18 mouse cellular contexts compared by ENCODE assay signal in genomic region chr6:139907138-139907537, GRCm38 (mm10).
"Had no signal": no experiment of that assay in that cellular context is flagged by ENCODE, and none has a peak within 500 bp of the region (broad histone marks: within the 10 kb centered on the region; RNA-seq: fewer than 3 reads in every experiment).

No protein-coding gene starts in this region.

- H3K4me2 ChIP-seq: liver, embryonic 12.5 days; lung, embryonic 14.5 days; neural tube, embryonic 13.5 days; neural tube, embryonic 15.5 days; stomach, embryonic 15.5 days had no signal

- H3K27me3 ChIP-seq: liver, embryonic 12.5 days; neural tube, embryonic 13.5 days; neural tube, embryonic 15.5 days; stomach, embryonic 15.5 days had no signal

- H3K9ac ChIP-seq: liver, embryonic 12.5 days; liver, embryonic 14.5 days; lung, embryonic 14.5 days; neural tube, embryonic 13.5 days; neural tube, embryonic 15.5 days; stomach, embryonic 15.5 days had no signal

- H3K4me1 ChIP-seq: liver, embryonic 12.5 days; midbrain, embryonic 10.5 days; neural tube, embryonic 15.5 days; stomach, embryonic 15.5 days had no signal

- ATAC-seq: liver, embryonic 12.5 days; midbrain, embryonic 16.5 days had no signal

- H3K9me3 ChIP-seq: liver, embryonic 12.5 days; midbrain, embryonic 10.5 days; neural tube, embryonic 13.5 days; neural tube, embryonic 15.5 days; stomach, embryonic 15.5 days had no signal

- DNase-seq: lung, adult 18-20 months; lung, embryonic 14.5 days; lung, postnatal 10 days; lung, postnatal 4 days; right cerebral cortex, adult 18-20 months; right cerebral cortex, postnatal 14 days; thymus, adult 2 months; thymus, postnatal 25 days; thymus, postnatal 4 days had no signal

- H3K4me3 ChIP-seq: liver, embryonic 12.5 days; midbrain, embryonic 10.5 days; myocyte; neural tube, embryonic 13.5 days; neural tube, embryonic 15.5 days; stomach, embryonic 15.5 days had no signal

- H3K27ac ChIP-seq: liver, embryonic 12.5 days; liver, embryonic 14.5 days; midbrain, embryonic 10.5 days; neural tube, embryonic 13.5 days; neural tube, embryonic 15.5 days; stomach, embryonic 15.5 days; stomach, postnatal 0 days had no signal

- H3K36me3 ChIP-seq: liver, embryonic 12.5 days; midbrain, embryonic 10.5 days; neural tube, embryonic 13.5 days; neural tube, embryonic 15.5 days; stomach, embryonic 15.5 days had no signal
